Mouse (Mus musculus): ENCODE data around the gene R3hdm2.

R3hdm2 gene

GRCm38 (mm10) chr10:127350594-127351284 is 29.4 kb upstream of the R3hdm2 start:
- no peak for TF ChIP-seq POU5F1 (IDR thresholded peaks at IDR 0.05; ENCODE audit: borderline replicate concordance, low read length)
- TF ChIP-seq NANOG (IDR thresholded peaks at IDR 0.05; ENCODE audit: borderline replicate concordance, low read length), result no peak
- TF ChIP-seq CTCF (conservative IDR thresholded peaks at IDR 0.05; ENCODE audit: low read length), result peak; percentile 79

GRCm38 (mm10) chr10:127351285-127351595 is 28.9 kb upstream of the R3hdm2 start:
- peak overlapping the region; percentile 69 for H3K4me3 ChIP-seq (replicated peaks; ENCODE audit: low read length)
- H3K9me3 ChIP-seq (ENCODE audit: low read length), result no peaks in the 10 kb centered on the region
- TF ChIP-seq NANOG (IDR thresholded peaks at IDR 0.05; ENCODE audit: borderline replicate concordance, low read length), result no peak
- TF ChIP-seq CTCF (conservative IDR thresholded peaks at IDR 0.05; ENCODE audit: low read length), result no peak
- TF ChIP-seq POU5F1 (IDR thresholded peaks at IDR 0.05; ENCODE audit: borderline replicate concordance, low read length), result no peak
- H3K4me1 ChIP-seq (replicated peaks; ENCODE audit: low read depth, low read length), result peaks cover 49% of the 10 kb centered on the region
- H3K36me3 ChIP-seq (ENCODE audit: insufficient read depth, low read length), result no peaks in the 10 kb centered on the region
- H3K27me3 ChIP-seq (ENCODE audit: insufficient read depth, low read length), result peaks cover 19% of the 10 kb centered on the region

More at GRCm38 (mm10) chr10:127350594-127351284, 29.4 kb upstream of the R3hdm2 start:
- H3K4me1 ChIP-seq (replicated peaks; ENCODE audit: low read depth, low read length), result peaks cover 49% of the 10 kb centered on the region
- no peaks in the 10 kb centered on the region for H3K9me3 ChIP-seq (ENCODE audit: low read length)
- no peaks in the 10 kb centered on the region for H3K36me3 ChIP-seq (ENCODE audit: insufficient read depth, low read length)
- H3K4me3 ChIP-seq (replicated peaks; ENCODE audit: low read length), result peak overlapping the region; percentile 69
- peaks cover 15% of the 10 kb centered on the region for H3K27me3 ChIP-seq (ENCODE audit: insufficient read depth, low read length)

GRCm38 (mm10) chr10:127351719-127352118 is 28.4 kb upstream of the R3hdm2 start:
- no peaks in the 10 kb centered on the region for H3K36me3 ChIP-seq (ENCODE audit: insufficient read depth, low read length)
- peak overlapping the region; percentile 37; the same call in 1 of the 2 replicates for H3K4me3 ChIP-seq (replicated peaks; ENCODE audit: low read length)
- no peaks in the 10 kb centered on the region for H3K9me3 ChIP-seq (ENCODE audit: low read length)
- no peak for TF ChIP-seq NANOG (IDR thresholded peaks at IDR 0.05; ENCODE audit: borderline replicate concordance, low read length)
- no peak for TF ChIP-seq CTCF (conservative IDR thresholded peaks at IDR 0.05; ENCODE audit: low read length)
- no peak for TF ChIP-seq POU5F1 (IDR thresholded peaks at IDR 0.05; ENCODE audit: borderline replicate concordance, low read length)
- peaks cover 49% of the 10 kb centered on the region for H3K4me1 ChIP-seq (replicated peaks; ENCODE audit: low read depth, low read length)
- H3K27me3 ChIP-seq (ENCODE audit: insufficient read depth, low read length), result peaks cover 21% of the 10 kb centered on the region

- no peaks in the 10 kb centered on the region for H3K9me3 ChIP-seq (ENCODE audit: low read length)
- no peak for TF ChIP-seq CTCF (conservative IDR thresholded peaks at IDR 0.05; ENCODE audit: low read length)
- no peak for TF ChIP-seq NANOG (IDR thresholded peaks at IDR 0.05; ENCODE audit: borderline replicate concordance, low read length)
- no peak for TF ChIP-seq POU5F1 (IDR thresholded peaks at IDR 0.05; ENCODE audit: borderline replicate concordance, low read length)
- H3K4me3 ChIP-seq (replicated peaks; ENCODE audit: low read length), result peak overlapping the region; percentile 37; the same call in 1 of the 2 replicates
- H3K36me3 ChIP-seq (ENCODE audit: insufficient read depth, low read length), result no peaks in the 10 kb centered on the region
- H3K4me1 ChIP-seq (replicated peaks; ENCODE audit: low read depth, low read length), result peaks cover 49% of the 10 kb centered on the region
- H3K27me3 ChIP-seq (ENCODE audit: insufficient read depth, low read length), result peaks cover 21% of the 10 kb centered on the region
These were observed 27.9 kb upstream of the R3hdm2 start for GRCm38 (mm10) chr10:127352187-127352586.

GRCm38 (mm10) chr10:127352766-127353165 is 27.4 kb upstream of the R3hdm2 start:
- TF ChIP-seq POU5F1 (IDR thresholded peaks at IDR 0.05; ENCODE audit: borderline replicate concordance, low read length), result no peak
- no peak for TF ChIP-seq NANOG (IDR thresholded peaks at IDR 0.05; ENCODE audit: borderline replicate concordance, low read length)
- TF ChIP-seq CTCF (conservative IDR thresholded peaks at IDR 0.05; ENCODE audit: low read length), result no peak

GRCm38 (mm10) chr10:127353909-127354895 is 25.9 kb upstream of the R3hdm2 start, which contains the start of gene Inhbe:
Gene Inhbe, minus strand, starts transcription at chr10:127354411.
- no peaks in the 10 kb centered on the region for H3K36me3 ChIP-seq (ENCODE audit: insufficient read depth, low read length)
- H3K27me3 ChIP-seq (ENCODE audit: insufficient read depth, low read length), result peaks cover 21% of the 10 kb centered on the region
- H3K9me3 ChIP-seq (ENCODE audit: low read length), result no peaks in the 10 kb centered on the region
- TF ChIP-seq CTCF (conservative IDR thresholded peaks at IDR 0.05; ENCODE audit: low read length), result no peak; the same call in 1 of the 2 replicates
- no peak for TF ChIP-seq POU5F1 (IDR thresholded peaks at IDR 0.05; ENCODE audit: borderline replicate concordance, low read length)
- TF ChIP-seq NANOG (IDR thresholded peaks at IDR 0.05; ENCODE audit: borderline replicate concordance, low read length), result no peak
- H3K4me3 ChIP-seq (replicated peaks; ENCODE audit: low read length), result no peak within 1 kb of the TSS
- peaks cover 39% of the 10 kb centered on the region for H3K4me1 ChIP-seq (replicated peaks; ENCODE audit: low read depth, low read length)

More at GRCm38 (mm10) chr10:127352766-127353165, 27.4 kb upstream of the R3hdm2 start:
- peaks cover 49% of the 10 kb centered on the region for H3K4me1 ChIP-seq (replicated peaks; ENCODE audit: low read depth, low read length)
- H3K36me3 ChIP-seq (ENCODE audit: insufficient read depth, low read length), result no peaks in the 10 kb centered on the region
- H3K9me3 ChIP-seq (ENCODE audit: low read length), result no peaks in the 10 kb centered on the region
- H3K27me3 ChIP-seq (ENCODE audit: insufficient read depth, low read length), result peaks cover 21% of the 10 kb centered on the region
- H3K4me3 ChIP-seq (replicated peaks; ENCODE audit: low read length), result no peak overlapping the region

GRCm38 (mm10) chr10:127355336-127355735 is 24.8 kb upstream of the R3hdm2 start:
- Histone ChIP-seq H3K36me3 (ENCODE audit: insufficient read depth, low read length) (no peaks in the 10 kb centered on the region), H3K27me3 (ENCODE audit: insufficient read depth, low read length) (peaks cover 21% of the 10 kb centered on the region), H3K9me3 (ENCODE audit: low read length) (no peaks in the 10 kb centered on the region), H3K4me1 (replicated peaks; ENCODE audit: low read depth, low read length) (peaks cover 29% of the 10 kb centered on the region), H3K4me3 (replicated peaks; ENCODE audit: low read length) (no peak overlapping the region)
- TF ChIP-seq CTCF (conservative IDR thresholded peaks at IDR 0.05; ENCODE audit: low read length) (no peak), NANOG (IDR thresholded peaks at IDR 0.05; ENCODE audit: borderline replicate concordance, low read length) (no peak), POU5F1 (IDR thresholded peaks at IDR 0.05; ENCODE audit: borderline replicate concordance, low read length) (no peak)

GRCm38 (mm10) chr10:127360714-127361113 is 19.4 kb upstream of the R3hdm2 start:
- Histone ChIP-seq H3K4me3 (replicated peaks; ENCODE audit: low read length) (no peak overlapping the region), H3K36me3 (ENCODE audit: insufficient read depth, low read length) (no peaks in the 10 kb centered on the region), H3K4me1 (replicated peaks; ENCODE audit: low read depth, low read length) (peaks cover 18% of the 10 kb centered on the region), H3K27me3 (ENCODE audit: insufficient read depth, low read length) (peaks cover 7% of the 10 kb centered on the region; the same call in 1 of the 2 replicates), H3K9me3 (ENCODE audit: low read length) (no peaks in the 10 kb centered on the region)
- TF ChIP-seq NANOG (IDR thresholded peaks at IDR 0.05; ENCODE audit: borderline replicate concordance, low read length) (no peak), POU5F1 (IDR thresholded peaks at IDR 0.05; ENCODE audit: borderline replicate concordance, low read length) (no peak), CTCF (conservative IDR thresholded peaks at IDR 0.05; ENCODE audit: low read length) (no peak)
